Mouse (Mus musculus) lung, embryonic 16.5 days (tissue): ENCODE results near the gene Slc25a23. TPM values are rescaled to one million over a fixed set of nuclear protein-coding genes. Genes with fewer than 3 reads are reported as not detected.

Source experiments
- ATAC-seq: fragments of 200-750 bp; cut with Nextera tagmentation; 2 replicates; pipeline ENCODE4 v1.8.0; 2017; ENCODE audit warnings: low read depth, mild to moderate bottlenecking, moderate library complexity
- H3K27ac ChIP-seq: fragments of 300-500 bp; sonication (generic); 2 replicates; pipeline ENCODE4 v1.5.1; 2014; ENCODE audit warnings: mild to moderate bottlenecking, control low read depth, low read length
- H3K27me3 ChIP-seq: fragments of 300-500 bp; sonication (generic); 2 replicates; pipeline ENCODE4 v1.6.1; 2014; ENCODE audit warnings: low read depth, low read length, mixed read lengths; ENCODE audit not compliant: control insufficient read depth, insufficient read depth
- H3K36me3 ChIP-seq: fragments of 300-500 bp; sonication (generic); 2 replicates; pipeline ENCODE4 v1.6.1; 2014; ENCODE audit warnings: low read length; ENCODE audit not compliant: control insufficient read depth, insufficient read depth
- H3K4me1 ChIP-seq: fragments of 300-500 bp; sonication (generic); replicated peaks from 2 replicates; pipeline ENCODE4 v1.6.1; 2014; ENCODE audit warnings: low read length, mixed read lengths; ENCODE audit not compliant: control insufficient read depth, insufficient read depth
- H3K4me2 ChIP-seq: fragments of 300-500 bp; sonication (generic); 2 replicates; pipeline ENCODE4 v1.6.1; 2014; ENCODE audit warnings: low read depth, low read length, control low read depth
- H3K4me3 ChIP-seq: fragments of 300-500 bp; sonication (generic); 2 replicates; pipeline ENCODE4 v1.5.1; 2014; ENCODE audit warnings: mild to moderate bottlenecking, low read length, control low read depth
- H3K9ac ChIP-seq: fragments of 300-500 bp; sonication (generic); 2 replicates; pipeline ENCODE4 v1.6.1; 2014; ENCODE audit warnings: low read length, control low read depth
- H3K9me3 ChIP-seq: fragments of 300-500 bp; sonication (generic); 2 replicates; pipeline ENCODE4 v1.6.1; 2016; ENCODE audit warnings: low read length; ENCODE audit not compliant: control insufficient read depth
- WGBS: fragments of 180-500 bp; shearing (Covaris S2); extraction: QIAGEN DNeasy Blood & Tissue Kit; methylation state at CpG from one replicate; pipeline ENCODE4 v1.1.7; 2014; 5-methylcytosine and 5-hydroxymethylcytosine counted together
- polyA plus RNA-seq: library from polyadenylated mRNA; unstranded; fragments of >200 nt; fragmentation: Nextera tagmentation; extraction: Ambion mirVana; gene quantifications from 2 replicates; pipeline ENCODE4 v1.2.1, GENCODE M21; 2015

Slc25a23 gene
- polyA plus RNA-seq, 1 experiment from 2014 or later: 8.1 TPM

GRCm38 (mm10) chr17:57081234-57081842, 21.7 kb upstream of the Slc25a23 start:
- Histone ChIP-seq H3K27me3 (no peaks in the 10 kb centered on the region), H3K36me3 (no peaks in the 10 kb centered on the region), H3K9ac (no peak overlapping the region), H3K9me3 (no peaks in the 10 kb centered on the region), H3K27ac (no peak overlapping the region), H3K4me1 (no peaks in the 10 kb centered on the region), H3K4me3 (no peak overlapping the region), H3K4me2 (no peak overlapping the region)
- WGBS: 91% methylated on average over 31 of the region's 31 CpGs
- ATAC-seq: no peak

GRCm38 (mm10) chr17:57079919-57080318, 20.3 kb upstream of the Slc25a23 start:
- 69% methylated on average over 3 of the region's 3 CpGs for WGBS
- Histone ChIP-seq H3K4me2 (no peak overlapping the region), H3K4me1 (no peaks in the 10 kb centered on the region), H3K27ac (no peak overlapping the region), H3K36me3 (no peaks in the 10 kb centered on the region), H3K9me3 (no peaks in the 10 kb centered on the region), H3K27me3 (no peaks in the 10 kb centered on the region), H3K9ac (no peak overlapping the region), H3K4me3 (no peak overlapping the region)
- ATAC-seq: no peak

- peak within 1 kb of the TSS; percentile 34; the same call in 1 of the 2 replicates for H3K9ac ChIP-seq
- H3K4me3 ChIP-seq: no peak within 1 kb of the TSS
- no peaks in the 10 kb centered on the region for H3K36me3 ChIP-seq
- no peak within 1 kb of the TSS for H3K4me2 ChIP-seq
- H3K27me3 ChIP-seq: no peaks in the 10 kb centered on the region
- 29% methylated on average over 6 of the region's 6 CpGs for WGBS
- no peaks in the 10 kb centered on the region for H3K4me1 ChIP-seq
- ATAC-seq: peak; percentile 61
- H3K9me3 ChIP-seq: no peaks in the 10 kb centered on the region
- H3K27ac ChIP-seq: no peak within 1 kb of the TSS
Measured at GRCm38 (mm10) chr17:57078336-57078735, 18.7 kb upstream of the Slc25a23 start, which contains the start of gene Dennd1c. TSS of gene Dennd1c (minus strand) at chr17:57078514.

GRCm38 (mm10) chr17:57076916-57077315, 17.3 kb upstream of the Slc25a23 start:
- H3K9ac ChIP-seq: no peak overlapping the region
- 41% methylated on average over 3 of the region's 3 CpGs for WGBS
- no peaks in the 10 kb centered on the region for H3K36me3 ChIP-seq
- no peak overlapping the region for H3K4me3 ChIP-seq
- H3K27ac ChIP-seq: no peak overlapping the region
- no peak overlapping the region for H3K4me2 ChIP-seq
- no peaks in the 10 kb centered on the region for H3K4me1 ChIP-seq
- H3K9me3 ChIP-seq: no peaks in the 10 kb centered on the region
- no peak for ATAC-seq
- no peaks in the 10 kb centered on the region for H3K27me3 ChIP-seq

GRCm38 (mm10) chr17:57070699-57071098, 11.0 kb upstream of the Slc25a23 start:
- H3K36me3 ChIP-seq: no peaks in the 10 kb centered on the region
- H3K27me3 ChIP-seq: no peaks in the 10 kb centered on the region
- ATAC-seq: peak; percentile 88
- under 1% methylated on average over 11 of the region's 11 CpGs for WGBS
- peak overlapping the region; percentile 6 for H3K4me3 ChIP-seq
- H3K4me1 ChIP-seq: no peaks in the 10 kb centered on the region
- H3K27ac ChIP-seq: no peak overlapping the region
- peak overlapping the region; percentile 8 for H3K4me2 ChIP-seq
- no peaks in the 10 kb centered on the region for H3K9me3 ChIP-seq
- H3K9ac ChIP-seq: no peak overlapping the region

- Histone ChIP-seq H3K4me3 (peak overlapping the region; percentile 6), H3K9ac (no peak overlapping the region), H3K27ac (no peak overlapping the region), H3K4me1 (no peaks in the 10 kb centered on the region), H3K36me3 (no peaks in the 10 kb centered on the region), H3K27me3 (no peaks in the 10 kb centered on the region), H3K4me2 (peak overlapping the region; percentile 8), H3K9me3 (no peaks in the 10 kb centered on the region)
- peak; percentile 16; the same call in 1 of the 2 replicates for ATAC-seq
- WGBS: 8% methylated on average over 9 of the region's 9 CpGs
Measured at GRCm38 (mm10) chr17:57070272-57070671, 10.6 kb upstream of the Slc25a23 start.

GRCm38 (mm10) chr17:57066908-57067307, 7.2 kb upstream of the Slc25a23 start:
- no peaks in the 10 kb centered on the region for H3K4me1 ChIP-seq
- H3K9me3 ChIP-seq: no peaks in the 10 kb centered on the region
- H3K27me3 ChIP-seq: peaks cover 15% of the 10 kb centered on the region
- no peak overlapping the region for H3K27ac ChIP-seq
- 46% methylated on average over 5 of the region's 5 CpGs for WGBS
- H3K36me3 ChIP-seq: no peaks in the 10 kb centered on the region
- no peak overlapping the region for H3K4me2 ChIP-seq
- H3K4me3 ChIP-seq: no peak overlapping the region
- ATAC-seq: no peak
- no peak overlapping the region for H3K9ac ChIP-seq

- Histone ChIP-seq H3K27me3 (peaks cover 25% of the 10 kb centered on the region), H3K27ac (peak overlapping the region; percentile 92), H3K4me2 (peak overlapping the region; percentile 37), H3K36me3 (no peaks in the 10 kb centered on the region), H3K9me3 (no peaks in the 10 kb centered on the region), H3K4me1 (peaks cover 8% of the 10 kb centered on the region), H3K9ac (peak overlapping the region; percentile 75), H3K4me3 (peak overlapping the region; percentile 58)
- WGBS: 11% methylated on average over 8 of the region's 8 CpGs
- no peak for ATAC-seq
Measured at GRCm38 (mm10) chr17:57063031-57063430, 3.4 kb upstream of the Slc25a23 start.

GRCm38 (mm10) chr17:57062548-57062947, 2.9 kb upstream of the Slc25a23 start:
- Histone ChIP-seq H3K27ac (peak overlapping the region; percentile 92), H3K27me3 (peaks cover 25% of the 10 kb centered on the region), H3K9ac (peak overlapping the region; percentile 75), H3K4me1 (peaks cover 8% of the 10 kb centered on the region), H3K4me3 (peak overlapping the region; percentile 58), H3K4me2 (peak overlapping the region; percentile 37), H3K9me3 (no peaks in the 10 kb centered on the region), H3K36me3 (no peaks in the 10 kb centered on the region)
- ATAC-seq: no peak
- 2% methylated on average over 22 of the region's 22 CpGs for WGBS
